Mouse (Mus musculus): Measurements from ENCODE around the gene Amigo1. TPM values are rescaled to one million over a fixed set of nuclear protein-coding genes. Genes with fewer than 3 reads are reported as not detected.

Gene Amigo1
- 1.8 TPM in 2 replicates for polyA plus RNA-seq (2012)

DNA sequence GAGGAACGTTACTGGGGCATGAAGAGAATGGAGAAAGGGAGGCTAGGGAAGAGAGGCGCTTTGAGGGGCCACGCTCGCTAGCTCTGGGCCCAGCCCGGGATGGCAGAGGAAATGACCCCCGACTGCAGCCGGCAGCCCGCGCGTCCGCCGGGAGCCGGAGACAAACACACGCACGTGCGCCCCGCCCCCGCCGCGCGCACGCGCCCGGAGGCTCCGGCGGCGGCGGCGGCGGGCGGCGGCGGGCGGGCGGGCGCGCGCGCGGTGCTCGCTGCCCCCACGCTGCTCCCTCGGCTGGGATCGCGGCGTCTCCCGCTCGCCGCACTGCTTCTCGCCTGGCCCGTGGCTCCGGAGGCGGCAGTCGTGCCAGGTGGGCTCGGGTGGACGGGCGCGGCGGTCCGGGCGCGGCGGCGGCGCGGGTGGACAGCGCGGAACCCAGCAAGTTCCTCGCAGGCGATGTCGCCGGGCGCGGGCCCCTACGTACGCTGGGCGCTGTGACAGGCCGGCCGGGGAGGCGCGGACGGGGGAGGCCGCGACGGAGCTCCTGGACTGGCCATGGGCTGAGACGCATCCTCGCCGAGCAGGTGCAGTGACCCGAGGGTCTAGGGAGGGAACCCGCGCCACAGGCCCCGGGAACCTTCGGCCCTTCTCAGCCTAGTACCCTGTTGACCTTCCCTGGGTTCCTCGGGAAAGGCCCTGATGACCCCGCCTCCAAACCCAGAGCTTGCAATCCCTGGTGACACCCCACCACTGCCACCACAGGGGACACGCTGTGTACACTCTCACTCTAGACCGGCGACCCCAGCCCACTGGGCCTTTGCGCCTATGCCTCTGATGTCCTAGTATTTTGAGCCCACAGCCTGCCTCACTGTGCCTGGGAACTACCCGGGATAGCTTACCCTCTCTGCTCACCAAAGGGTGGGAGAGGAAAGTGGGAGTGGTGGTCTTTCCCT is at the start of gene Amigo1:
Amigo1 (plus strand) TSS at position 238 of the 950 bp plus-strand sequence.
- no peak for TF ChIP-seq GATA1 (IDR thresholded peaks at IDR 0.05; ENCODE audit: low read length)

DNA sequence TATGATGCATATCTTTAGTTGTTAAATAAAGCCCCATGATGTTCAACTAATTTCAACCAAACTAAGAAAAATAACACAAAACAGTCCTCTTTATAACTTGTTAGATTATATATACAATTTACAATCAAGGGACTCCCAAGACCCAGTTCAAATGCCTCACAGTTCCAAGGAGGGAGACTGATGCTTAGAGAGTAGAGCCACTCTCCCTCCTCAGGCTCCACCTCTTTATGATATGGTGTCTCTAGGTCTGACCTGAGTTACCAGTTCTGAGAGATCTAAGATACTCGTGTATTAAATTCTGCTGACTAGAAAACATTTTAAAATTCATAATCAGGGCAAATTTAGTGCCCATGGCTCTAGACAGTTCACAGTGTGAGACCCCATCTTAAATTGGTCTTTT is 47.0 kb upstream of the Amigo1 start:
- no peak for TF ChIP-seq GATA1 (IDR thresholded peaks at IDR 0.05; ENCODE audit: low read length)

DNA sequence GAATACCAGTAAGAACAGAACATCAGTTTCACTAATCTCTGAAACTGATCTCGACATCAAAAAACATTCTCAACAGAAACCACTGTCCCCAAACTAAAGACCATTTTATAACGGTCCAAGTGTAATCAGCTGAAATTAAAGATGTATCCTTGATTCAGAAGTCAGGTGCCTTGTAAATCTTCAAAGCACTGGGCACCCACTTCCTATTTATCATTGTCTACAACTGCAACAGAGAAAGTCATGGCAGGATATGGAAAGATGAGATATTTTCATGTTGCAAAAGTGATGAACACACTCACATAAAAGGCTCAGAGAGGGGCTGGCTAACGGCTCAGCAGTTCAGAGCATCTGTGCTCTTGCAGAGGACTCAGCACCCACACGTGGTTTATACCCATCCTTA is 45.3 kb upstream of the Amigo1 start:
- TF ChIP-seq GATA1 (IDR thresholded peaks at IDR 0.05; ENCODE audit: low read length): no peak

DNA sequence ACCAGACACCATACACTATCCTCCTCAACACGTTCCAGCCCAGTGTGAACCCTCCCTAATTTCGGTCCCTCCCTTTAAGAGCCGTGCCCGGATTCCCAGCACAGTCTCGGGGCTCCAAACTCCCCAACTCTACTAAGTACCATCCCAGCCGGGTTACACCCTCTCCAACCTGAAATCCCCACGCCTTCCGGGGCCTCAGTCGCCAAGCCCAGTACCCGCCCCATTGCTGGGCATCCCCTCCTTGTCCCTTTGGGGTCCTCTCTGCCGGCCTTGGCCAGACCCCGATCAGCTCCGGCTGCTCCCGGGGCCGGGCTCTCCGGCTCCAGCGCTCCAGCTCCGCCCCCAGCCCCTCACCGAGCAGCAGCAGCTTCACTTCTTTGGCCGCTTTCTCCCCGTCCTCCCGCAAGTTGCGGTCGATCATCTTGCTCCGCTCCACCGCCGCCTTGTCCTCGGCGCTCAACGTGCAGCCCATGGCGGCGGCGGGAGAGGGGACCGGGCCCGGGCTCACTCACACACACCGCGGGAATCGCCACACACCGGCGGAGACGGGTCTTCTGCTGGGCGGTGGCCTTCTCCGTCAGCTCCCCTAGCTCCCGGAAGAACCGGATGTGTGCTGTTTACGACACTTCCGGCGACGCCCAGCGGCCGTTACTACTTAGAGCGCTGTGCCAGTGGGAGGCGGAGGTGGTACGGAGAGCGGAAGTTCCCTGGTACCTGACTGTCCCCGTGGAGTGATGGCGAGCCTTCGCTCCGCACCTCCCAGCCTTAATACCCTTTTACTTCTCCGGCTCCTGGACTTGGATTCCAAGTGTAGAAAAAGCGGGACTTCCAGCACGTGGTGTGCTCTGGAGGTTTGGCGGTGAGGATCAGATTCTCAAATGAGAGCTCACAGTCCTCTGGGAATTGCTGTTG is 40.3 kb upstream of the Amigo1 start, which contains the start of gene Gnai3:
Gnai3 (minus strand) TSS at position 613 of the 912 bp plus-strand sequence.
- TF ChIP-seq GATA1 (IDR thresholded peaks at IDR 0.05; ENCODE audit: low read length): no peak

DNA sequence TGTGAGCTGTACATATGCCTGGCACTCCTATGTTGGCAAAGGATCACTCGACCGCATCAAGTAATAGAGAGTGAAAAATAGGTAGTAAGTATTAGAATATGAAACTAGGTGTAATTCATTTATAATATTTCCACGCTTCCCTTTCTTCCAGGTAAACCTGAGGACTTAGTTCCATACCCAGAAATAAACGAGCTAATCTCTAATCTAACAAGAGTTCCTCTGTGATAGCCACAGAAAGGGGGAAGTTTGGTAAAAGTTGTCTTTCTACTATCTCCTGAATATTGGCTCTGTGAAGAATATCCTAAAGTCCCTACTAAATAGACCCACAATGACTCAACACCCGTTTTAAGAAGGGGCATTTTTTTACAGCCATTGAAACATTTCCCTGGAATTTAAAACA is 39.5 kb upstream of the Amigo1 start:
- TF ChIP-seq GATA1 (IDR thresholded peaks at IDR 0.05; ENCODE audit: low read length): no peak

DNA sequence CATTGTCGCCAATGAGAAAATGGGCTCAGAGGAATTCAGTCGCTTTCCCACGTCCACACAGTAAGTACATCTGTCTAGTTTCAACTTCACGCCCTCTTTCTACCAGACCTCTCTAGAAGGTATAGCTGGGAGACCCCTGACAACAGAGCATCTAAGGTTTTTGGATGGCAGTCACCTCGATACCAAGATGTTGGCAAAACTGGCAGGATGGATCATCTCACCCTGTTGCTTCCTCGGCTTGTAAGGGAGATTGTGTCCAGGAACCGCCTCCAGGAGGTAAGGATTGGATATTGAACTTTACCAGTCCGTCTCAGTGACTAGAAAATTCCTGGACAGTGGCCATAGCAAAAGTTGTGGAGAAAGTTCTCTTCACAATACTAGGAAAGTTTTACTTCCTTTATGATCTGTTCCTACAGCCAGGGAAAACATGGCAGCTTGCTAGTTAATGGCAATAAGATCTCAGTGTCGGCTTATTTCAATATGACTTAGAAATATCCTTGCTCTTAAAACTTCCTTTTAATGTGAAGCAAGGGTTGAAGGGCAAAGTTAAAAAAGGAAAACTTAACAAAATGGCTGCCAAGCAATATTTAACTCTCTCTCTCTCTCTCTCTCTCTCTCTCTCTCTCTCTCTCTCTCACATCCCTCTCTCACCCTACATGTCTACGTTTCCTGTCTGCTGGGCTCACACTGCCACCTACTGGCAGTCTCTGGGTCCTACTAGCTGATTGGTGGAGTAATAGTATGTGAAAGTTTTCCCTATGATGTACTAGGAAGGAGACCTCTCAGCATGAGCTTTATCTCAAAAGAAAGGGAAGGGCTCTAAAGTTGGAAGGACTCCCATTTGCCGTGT is 38.5 kb upstream of the Amigo1 start:
- TF ChIP-seq GATA1 (IDR thresholded peaks at IDR 0.05; ENCODE audit: low read length): no peak

DNA sequence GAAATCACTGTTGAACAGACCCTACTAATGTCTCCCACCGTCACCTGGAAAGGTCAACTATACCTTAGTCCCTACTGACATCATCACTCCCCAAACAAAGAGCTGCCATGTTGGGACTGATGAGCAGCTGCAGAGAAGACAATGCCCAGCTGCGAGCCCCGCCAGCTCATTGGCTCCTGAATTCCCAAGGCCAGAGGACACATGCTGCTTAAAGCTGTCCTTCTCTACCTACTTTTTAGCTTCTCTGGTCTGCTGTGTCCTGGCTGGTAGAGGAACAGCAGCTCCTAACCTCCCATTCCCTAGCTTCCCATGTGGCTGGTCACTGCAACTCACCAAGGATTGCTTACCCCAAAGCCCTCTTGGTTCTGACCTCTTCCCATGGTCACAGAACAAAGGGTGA is 33.8 kb upstream of the Amigo1 start:
- no peak for TF ChIP-seq GATA1 (IDR thresholded peaks at IDR 0.05; ENCODE audit: low read length)

DNA sequence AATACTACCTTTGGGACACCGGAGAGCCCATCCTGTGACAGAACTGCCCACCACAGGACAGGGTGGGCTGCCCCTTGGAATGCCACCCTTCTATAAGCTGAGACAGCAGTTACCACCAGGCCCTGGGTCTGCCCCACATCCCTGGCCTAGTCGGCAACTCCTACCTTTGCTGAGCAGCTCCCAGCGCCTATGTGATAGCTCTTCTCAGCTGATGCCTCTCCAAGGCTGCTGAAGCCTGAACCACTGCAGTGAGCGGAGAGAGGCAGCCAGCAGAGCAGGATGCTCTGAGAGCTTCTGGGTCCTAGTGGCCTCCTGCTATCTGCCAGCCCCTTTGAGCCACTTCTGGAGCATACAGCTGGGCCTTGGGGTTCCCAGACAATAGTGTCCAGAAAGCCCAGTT is 31.5 kb upstream of the Amigo1 start, which contains the start of gene Gpr61:
Gpr61 (minus strand) TSS at position 227 of the 400 bp plus-strand sequence.
- TF ChIP-seq GATA1 (IDR thresholded peaks at IDR 0.05; ENCODE audit: low read length): no peak

DNA sequence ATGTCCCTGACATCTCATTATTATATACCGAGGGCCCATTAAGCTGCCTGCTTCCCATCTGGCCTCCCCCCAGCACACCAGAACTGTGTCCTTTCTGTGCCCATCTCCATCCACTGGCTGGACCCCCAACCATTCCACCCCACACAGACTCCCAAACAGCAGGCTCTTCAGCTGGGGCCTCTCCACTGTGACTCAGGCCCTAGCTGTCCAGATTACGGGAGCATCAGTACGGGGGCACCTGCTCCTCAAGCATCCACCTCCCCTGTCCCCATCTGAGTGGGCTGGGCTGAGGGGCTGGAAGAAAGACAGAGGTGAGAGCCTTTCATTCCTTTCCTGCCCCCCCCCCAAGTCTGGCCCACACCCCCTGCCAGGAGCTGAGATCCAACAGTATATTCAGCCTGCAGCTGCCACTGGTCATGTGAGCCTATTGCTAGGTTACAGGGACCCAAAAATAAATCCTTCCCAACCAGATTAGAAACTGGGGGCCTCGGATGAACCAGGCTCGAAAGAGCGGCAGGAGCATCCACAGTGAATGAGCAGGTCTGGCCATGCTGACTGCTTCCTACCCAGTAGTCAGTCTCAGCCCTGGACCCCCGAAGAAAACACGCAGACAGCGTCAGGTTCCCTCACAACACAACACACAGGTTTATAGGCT is 27.6 kb upstream of the Amigo1 start:
- TF ChIP-seq GATA1 (IDR thresholded peaks at IDR 0.05; ENCODE audit: low read length): no peak

DNA sequence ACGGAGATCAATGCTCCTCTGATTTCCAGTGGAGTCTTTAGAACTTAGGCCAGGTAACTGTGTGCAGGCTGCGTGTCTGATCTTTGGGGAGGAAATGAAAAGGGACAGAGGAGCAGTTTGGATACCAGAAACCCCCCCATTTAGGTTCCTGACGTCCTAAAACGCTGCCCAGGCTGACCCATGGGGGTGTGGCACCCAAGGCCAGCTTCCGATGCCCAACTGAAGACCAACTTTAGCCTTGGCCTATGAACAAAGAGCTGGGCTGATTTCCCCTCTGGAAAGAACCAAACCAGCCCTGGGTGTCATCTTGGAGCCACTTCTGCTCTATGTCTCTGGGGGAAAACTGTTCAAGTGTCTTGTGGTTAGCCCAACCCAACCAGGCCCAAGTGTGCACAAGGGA is 22.0 kb upstream of the Amigo1 start:
- no peak for TF ChIP-seq GATA1 (IDR thresholded peaks at IDR 0.05; ENCODE audit: low read length)

DNA sequence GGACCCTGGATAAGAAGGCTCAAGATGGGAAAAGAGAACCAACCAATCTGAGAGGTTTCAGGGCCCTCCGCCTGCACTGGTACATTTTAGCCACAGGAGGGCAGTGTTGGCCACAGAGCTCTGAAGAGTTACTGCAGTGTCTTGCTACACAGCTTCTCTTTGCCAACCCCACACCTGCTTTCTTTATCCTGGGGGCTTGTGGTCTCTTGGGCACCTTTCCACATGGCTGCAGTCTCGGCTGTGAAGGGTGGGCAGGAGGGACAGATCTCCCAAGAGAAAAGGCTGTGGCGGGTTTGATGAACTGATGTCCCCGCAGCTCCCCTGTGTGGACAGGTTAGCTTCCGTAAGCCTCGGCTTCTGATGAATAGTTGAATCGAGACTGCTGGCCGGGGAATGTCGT is 21.3 kb upstream of the Amigo1 start:
- no peak for TF ChIP-seq GATA1 (IDR thresholded peaks at IDR 0.05; ENCODE audit: low read length)

DNA sequence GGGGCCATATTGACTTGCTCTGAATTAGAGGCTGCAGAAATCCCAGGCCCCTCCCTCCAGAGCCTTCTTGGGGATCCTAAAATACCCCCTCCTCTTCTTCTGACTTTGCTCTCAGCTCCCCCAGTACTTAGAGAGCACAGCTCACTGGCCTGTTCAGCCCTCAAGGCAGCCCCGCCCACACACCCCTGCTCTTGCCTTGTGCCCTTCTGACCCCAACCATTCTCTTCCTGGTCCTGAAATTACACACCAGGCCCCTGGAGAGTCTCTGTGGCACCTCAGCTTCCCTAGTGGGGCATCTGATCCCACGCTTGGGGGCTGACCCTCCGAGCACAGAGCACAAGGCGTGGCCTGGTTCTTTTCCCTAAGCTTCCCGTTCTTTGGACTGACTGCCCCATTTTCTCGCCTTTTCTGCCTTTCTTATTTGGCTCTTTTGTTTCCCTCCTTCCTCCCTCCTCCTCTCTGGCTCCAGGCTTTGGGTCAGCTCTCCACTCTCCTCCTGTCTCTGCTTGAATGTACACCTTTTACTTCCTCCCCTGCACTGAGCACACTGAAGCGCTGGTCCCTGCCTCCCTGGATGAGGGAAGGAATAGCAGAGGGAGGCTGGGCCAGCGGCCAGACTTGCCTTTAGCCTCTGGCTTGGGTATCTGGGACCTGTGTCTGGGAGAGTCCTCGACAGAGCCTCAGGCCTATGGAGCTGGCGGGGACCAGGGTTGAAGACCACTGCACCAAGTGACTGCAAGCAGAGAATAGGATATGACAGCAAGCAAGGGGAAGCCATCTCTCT is 20.4 kb upstream of the Amigo1 start:
- TF ChIP-seq GATA1 (IDR thresholded peaks at IDR 0.05; ENCODE audit: low read length): no peak

DNA sequence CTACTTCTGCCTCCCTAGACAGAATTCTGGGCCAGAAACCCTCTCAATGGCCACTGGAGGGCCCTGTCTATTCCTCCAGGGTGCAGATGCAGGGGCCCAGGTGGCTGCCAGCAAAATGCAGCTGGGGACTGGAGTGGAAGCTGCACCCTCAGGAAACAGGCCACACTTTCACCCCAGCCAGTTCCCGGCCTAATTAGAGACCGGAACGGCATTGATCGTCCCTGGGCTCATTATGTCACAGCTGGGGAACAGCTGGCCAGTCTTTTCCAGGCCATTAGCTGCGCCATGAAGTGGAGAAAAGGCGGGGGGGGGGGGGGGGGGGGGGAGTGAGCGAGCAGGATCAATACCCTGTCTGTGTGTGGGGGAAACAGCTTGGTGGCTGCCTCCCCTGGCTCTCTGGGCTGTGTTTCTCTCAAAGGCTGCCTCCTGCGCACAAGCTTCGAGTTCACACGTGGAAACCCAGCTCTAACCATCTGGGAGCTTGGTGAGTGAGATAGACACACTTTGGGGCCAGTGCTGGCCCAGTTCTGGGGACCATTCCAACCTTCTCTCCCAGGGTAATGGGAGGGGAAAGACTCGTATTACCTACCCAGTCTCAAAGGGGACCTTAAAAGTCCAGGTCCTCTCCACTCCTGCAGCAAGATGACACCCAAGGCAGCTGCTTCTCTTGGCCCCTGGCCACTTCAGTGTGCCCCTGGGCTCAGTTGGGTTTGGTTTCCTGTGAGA is 19.5 kb upstream of the Amigo1 start:
- no peak for TF ChIP-seq GATA1 (IDR thresholded peaks at IDR 0.05; ENCODE audit: low read length)

Measured in G1E-ER4 (cell line).